Comparison of ENCODE assay signal across 7 mouse cellular contexts in genomic region chr4:99572841-99573642, GRCm38 (mm10).
DNase-seq lines count a peak whose midpoint lies in the region; ATAC-seq lines count a peak whose summit lies in the region.

No protein-coding gene starts in this region.

- peak; percentile 93 for ATAC-seq in frontal cortex, adult (ENCODE audit: low TSS enrichment)
- peak; percentile 87 for ATAC-seq in hindbrain, embryonic 15.5 days (ENCODE audit: low FRiP score, low read depth)
- peak; percentile 73; the same call in 1 of the 2 replicates for ATAC-seq in limb, embryonic 12.5 days (ENCODE audit: insufficient number of reproducible peaks, insufficient read depth, low FRiP score, low TSS enrichment, low read depth)
- peak; percentile 45 for ATAC-seq in neural tube, embryonic 13.5 days (ENCODE audit: low read depth)
- ATAC-seq in erythroid progenitor cell, adult 5-6 weeks (replicated peaks; ENCODE audit: low FRiP score, poor library complexity, severe bottlenecking): no peak

- peaks cover 47% of the 10 kb centered on the region for H3K27me3 ChIP-seq in hindbrain, embryonic 15.5 days
- H3K27me3 ChIP-seq in limb, embryonic 12.5 days: peaks cover 29% of the 10 kb centered on the region
- peaks cover 61% of the 10 kb centered on the region for H3K27me3 ChIP-seq in neural tube, embryonic 13.5 days

- peak overlapping the region; percentile 26; the same call in 1 of the 2 replicates for H3K27ac ChIP-seq in hindbrain, embryonic 15.5 days (replicated peaks)
- H3K27ac ChIP-seq in limb, embryonic 12.5 days: no peak overlapping the region
- peak overlapping the region; percentile 34 for H3K27ac ChIP-seq in neural tube, embryonic 13.5 days (replicated peaks)

- H3K9me3 ChIP-seq in hindbrain, embryonic 15.5 days: no peaks in the 10 kb centered on the region
- peaks cover 3% of the 10 kb centered on the region for H3K9me3 ChIP-seq in limb, embryonic 12.5 days
- peaks cover 6% of the 10 kb centered on the region; the same call in 1 of the 2 replicates for H3K9me3 ChIP-seq in neural tube, embryonic 13.5 days

- peak overlapping the region; percentile 26; the same call in 1 of the 2 replicates for H3K9ac ChIP-seq in hindbrain, embryonic 15.5 days
- peak overlapping the region; percentile 34; the same call in 1 of the 2 replicates for H3K9ac ChIP-seq in limb, embryonic 12.5 days (replicated peaks)
- H3K9ac ChIP-seq in neural tube, embryonic 13.5 days: peak overlapping the region; percentile 49

- peak overlapping the region; percentile 58 for H3K4me2 ChIP-seq in hindbrain, embryonic 15.5 days
- peak overlapping the region; percentile 72 for H3K4me2 ChIP-seq in limb, embryonic 12.5 days
- H3K4me2 ChIP-seq in neural tube, embryonic 13.5 days: peak overlapping the region; percentile 57

- H3K36me3 ChIP-seq in hindbrain, embryonic 15.5 days: no peaks in the 10 kb centered on the region
- no peaks in the 10 kb centered on the region for H3K36me3 ChIP-seq in limb, embryonic 12.5 days
- H3K36me3 ChIP-seq in neural tube, embryonic 13.5 days: no peaks in the 10 kb centered on the region

- peak overlapping the region; percentile 25 for H3K4me3 ChIP-seq in hindbrain, embryonic 15.5 days
- H3K4me3 ChIP-seq in limb, embryonic 12.5 days (replicated peaks): peak overlapping the region; percentile 35
- H3K4me3 ChIP-seq in neural tube, embryonic 13.5 days: peak overlapping the region; percentile 23

- H3K4me1 ChIP-seq in hindbrain, embryonic 15.5 days (replicated peaks): peaks cover 16% of the 10 kb centered on the region
- peaks cover 13% of the 10 kb centered on the region for H3K4me1 ChIP-seq in limb, embryonic 12.5 days (replicated peaks)
- peaks cover 32% of the 10 kb centered on the region for H3K4me1 ChIP-seq in neural tube, embryonic 13.5 days (replicated peaks)

- peak; percentile 16 for DNase-seq in adrenal gland, adult 8-10 months
- peak; percentile 41 for DNase-seq in cerebellum, adult 8-10 months

- WGBS in hindbrain, embryonic 15.5 days: 2% methylated on average over 33 of the region's 33 CpGs
- WGBS in limb, embryonic 12.5 days: 2% methylated on average over 33 of the region's 33 CpGs
- 2% methylated on average over 33 of the region's 33 CpGs for WGBS in neural tube, embryonic 13.5 days
